Mouse (Mus musculus): ENCODE results near the gene Dedd.
"Not testable (repeated sequence)": the region's sequence is repeated elsewhere in the genome, so short reads cannot be mapped to it uniquely, and the experiment has no call there.

Dedd gene

DNA sequence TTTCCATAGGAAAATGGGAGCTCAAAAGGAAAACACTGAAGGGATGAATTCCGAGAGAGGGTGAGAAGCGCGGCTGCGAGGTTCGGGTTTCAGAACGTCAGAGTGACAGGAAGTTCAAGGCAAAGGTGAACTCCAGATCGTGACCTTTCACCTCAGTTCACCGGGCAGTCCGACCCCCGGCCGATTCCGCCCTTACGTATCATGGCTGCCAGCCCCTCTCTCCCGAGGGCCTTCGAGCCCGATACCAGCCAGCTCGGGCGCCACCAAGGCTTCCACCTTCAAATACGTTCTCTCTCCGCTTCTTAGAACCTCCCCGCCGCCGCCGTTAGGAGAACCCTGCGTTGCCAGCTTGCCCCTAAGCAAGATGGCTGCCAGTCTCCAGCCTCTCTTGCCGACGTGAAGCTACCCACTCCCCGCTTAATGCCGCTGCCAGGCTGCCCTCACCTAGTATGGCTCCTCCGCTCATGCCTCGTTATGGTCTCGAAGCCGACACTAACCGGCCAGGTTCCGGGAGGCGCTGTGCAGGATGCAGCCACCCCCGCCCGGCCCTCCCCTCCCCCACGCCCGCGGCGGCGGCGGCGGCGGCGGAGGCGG lies at the start of gene Dedd:
Gene Dedd (plus strand): TSS at position 307 of the 594 bp plus-strand sequence.
- peak; percentile 96 for DNase-seq

GRCm38 (mm10) chr1:171279721-171280120 lies 49.2 kb upstream of the Dedd start:
- DNase-seq = peak; percentile 1

DNA sequence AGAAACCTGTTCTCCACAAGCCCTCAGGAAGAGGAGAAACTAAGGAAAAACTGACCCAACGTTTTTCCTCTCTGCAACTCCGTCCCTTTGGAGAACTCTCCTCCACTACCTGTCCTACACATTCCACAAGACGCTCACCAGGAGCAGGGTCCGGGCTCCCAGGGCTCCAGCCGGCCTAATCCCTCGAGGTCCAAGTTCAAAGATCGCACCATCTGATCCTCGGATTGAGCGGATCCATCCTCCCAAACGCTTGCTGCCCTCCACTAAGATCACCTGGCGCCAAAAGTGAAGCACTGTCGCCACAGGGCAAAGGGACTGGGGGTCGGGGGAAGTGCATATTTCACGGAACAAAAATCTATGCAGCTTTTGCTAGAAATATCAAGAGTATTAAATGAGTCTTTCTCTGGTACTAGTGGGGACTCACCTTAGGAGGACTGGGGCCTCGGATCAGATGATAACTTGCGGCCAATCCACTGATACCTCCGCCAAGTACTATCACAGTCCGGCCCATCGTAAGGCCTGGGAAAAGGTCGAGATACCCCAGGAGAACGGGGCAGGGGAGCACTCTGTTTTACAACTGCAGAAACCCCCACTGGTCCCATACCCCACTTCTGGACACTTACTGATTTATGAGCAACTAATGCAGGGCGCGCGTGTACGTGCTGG lies 48.6 kb upstream of the Dedd start:
- DNase-seq = peak; percentile 5

DNA sequence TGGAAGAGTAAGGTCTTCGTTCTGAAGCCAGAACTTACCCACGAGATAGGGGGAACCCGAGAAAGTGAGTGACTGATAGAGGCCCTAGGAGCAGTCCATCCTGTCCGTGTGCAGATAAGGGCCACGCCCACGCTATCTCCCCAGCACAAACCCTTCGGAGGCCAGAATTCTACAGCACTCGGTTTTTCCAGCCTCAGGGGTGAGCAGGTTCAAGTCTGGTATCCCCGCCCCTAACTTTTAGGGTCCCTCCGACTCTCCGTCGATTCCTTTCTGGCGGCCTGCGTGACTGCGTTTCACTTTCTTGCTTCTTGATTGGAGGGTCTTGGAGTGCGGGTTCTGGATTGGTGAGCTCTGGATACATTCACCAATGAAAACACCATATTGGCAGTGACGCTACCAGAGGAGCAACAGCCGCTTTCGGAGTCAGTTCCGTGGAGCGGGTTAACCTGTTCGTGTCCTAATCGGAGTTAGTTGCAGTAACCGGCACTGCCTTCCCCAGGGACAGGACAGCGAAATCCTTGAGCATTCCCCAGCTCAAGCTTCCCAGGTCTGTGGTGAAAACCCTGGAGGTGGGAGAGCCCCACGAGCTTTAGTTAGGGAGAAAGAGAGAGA lies 47.9 kb upstream of the Dedd start, which contains the start of gene Ppox:
Gene Ppox (minus strand): TSS at position 271 of the 612 bp plus-strand sequence.
- peak; percentile 98 for DNase-seq

- DNase-seq = peak; percentile 66
Measured at GRCm38 (mm10) chr1:171281528-171281923, 47.4 kb upstream of the Dedd start.

DNA sequence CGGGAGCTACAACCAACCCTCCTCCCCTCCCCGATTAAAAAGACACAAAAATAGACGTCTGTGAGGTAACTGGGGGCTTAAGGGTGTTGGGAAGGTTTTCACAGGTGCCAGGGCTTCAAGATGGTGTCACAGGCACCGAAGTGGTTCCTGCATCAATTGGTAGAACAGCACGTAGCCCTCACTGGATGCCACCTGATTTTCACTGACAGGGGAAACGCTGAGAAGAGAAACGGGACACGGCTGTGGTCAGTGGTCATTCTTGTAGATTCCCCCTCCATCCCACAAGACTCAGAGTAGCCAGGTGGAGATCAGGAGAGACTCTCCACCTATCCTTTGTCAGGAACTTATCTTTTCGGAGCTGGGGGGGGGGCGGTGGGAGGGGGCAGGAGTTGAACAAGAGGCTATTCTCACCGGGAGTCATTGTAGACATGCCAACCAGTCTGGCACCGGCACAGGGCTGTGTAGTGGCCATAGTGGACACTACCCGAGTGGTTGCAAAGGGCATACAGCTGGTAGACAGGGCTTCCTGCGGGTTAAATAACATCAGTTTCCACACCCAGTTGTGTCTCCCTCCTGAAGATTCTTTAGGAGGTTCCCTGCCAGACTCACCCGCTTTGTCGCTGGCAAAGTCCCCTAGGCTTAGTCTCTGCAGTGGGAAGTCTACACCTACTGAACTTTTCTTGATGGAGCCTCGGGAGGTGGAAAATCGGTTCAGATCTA lies 46.7 kb upstream of the Dedd start:
- peak; percentile 25 for DNase-seq

DNA sequence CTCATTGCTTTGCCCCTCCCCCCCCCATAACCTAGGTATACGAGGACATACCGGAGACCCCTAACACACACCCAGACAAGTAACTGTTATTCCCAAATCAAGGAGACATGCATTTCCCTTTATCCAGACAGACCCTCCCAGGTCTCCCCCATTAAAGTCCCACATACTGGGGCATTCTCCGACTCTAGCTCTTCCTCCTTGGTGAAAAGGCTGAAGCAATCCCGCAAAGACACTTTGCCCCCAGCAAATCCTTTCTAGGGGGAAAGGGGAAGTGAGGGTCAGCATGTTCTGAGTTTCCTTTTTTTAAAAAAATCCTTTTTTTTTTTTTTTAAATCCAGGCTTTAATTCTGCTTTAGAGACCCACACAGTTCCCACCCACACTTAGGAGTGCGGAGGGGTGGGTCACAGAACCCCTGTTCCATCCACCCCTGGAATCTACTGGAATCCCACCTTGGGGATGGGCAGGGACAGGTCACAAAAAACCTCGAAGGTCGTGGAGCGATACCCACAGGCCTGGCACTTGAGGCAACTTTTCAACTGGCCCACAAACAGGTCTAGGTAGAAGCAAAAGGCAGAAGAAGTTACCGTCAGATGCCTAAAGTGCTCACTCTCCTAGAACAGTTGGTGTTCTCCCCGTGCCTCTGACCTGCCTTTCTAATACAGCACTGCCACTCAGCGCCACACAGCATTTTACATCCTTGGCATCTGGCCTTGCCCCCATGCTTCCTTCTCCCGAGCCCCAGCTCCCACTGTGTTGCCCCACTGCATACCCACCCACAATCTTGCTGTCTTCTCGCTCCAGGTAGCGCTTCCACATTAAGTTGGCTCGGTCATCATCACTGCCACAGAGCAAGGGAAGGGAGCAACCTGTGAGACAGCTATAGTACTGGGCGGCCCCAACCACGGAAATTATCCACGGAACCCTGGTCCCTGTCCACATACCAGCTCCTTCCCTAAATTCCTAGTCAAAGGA lies 45.5 kb upstream of the Dedd start:
- DNase-seq = no peak

DNA sequence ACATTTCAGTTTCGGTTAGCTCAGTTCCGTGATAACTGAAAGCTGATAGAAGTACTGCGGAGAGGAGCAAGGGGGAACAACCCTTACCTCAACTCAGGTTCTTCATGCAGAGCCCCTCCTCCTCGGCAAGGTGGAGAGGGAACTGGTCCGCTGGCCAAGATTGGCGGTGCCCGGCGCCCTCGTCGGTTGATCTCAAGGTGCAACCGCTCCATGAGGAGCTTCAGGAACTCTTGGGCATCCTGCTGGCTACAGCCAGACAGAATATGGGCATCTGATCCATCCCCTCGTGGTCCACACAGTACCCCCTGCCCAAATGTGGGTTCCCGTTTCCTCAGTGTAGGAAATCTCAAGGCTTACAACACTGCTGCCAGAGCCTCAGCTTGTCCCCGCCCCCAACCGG lies 44.5 kb upstream of the Dedd start:
- DNase-seq = no peak

- no peak for DNase-seq
Measured at GRCm38 (mm10) chr1:171285096-171285892, 43.7 kb upstream of the Dedd start.

DNA sequence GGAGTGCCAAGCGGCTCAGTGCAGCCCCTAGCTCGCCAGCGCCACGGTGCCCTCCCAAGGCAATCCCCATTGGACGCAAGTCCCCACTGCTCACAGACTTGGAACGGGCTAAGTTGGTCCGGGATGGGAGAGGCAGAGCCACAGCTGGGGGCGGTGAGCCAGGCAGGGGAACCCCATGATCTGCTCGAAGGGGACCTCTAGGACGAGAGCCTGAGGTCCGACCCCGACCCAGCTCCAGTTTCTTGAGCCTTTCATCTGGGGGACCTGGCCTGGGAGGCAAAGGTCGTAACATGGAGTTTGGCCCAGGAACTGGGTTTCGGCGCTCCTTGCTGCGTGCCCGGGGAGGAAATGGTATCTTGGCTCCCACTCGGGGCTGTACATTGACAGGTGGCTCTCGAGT lies 42.4 kb upstream of the Dedd start:
- no peak for DNase-seq

- peak; percentile 96 for DNase-seq
Measured at GRCm38 (mm10) chr1:171287136-171288081, 41.5 kb upstream of the Dedd start, which contains the start of gene Usp21. Gene Usp21, minus strand, starts transcription at chr1:171287991.

GRCm38 (mm10) chr1:171288328-171288727 lies 40.6 kb upstream of the Dedd start:
- no peak for DNase-seq

- no peak for DNase-seq
Measured at GRCm38 (mm10) chr1:171293351-171293750, 35.6 kb upstream of the Dedd start.

DNA sequence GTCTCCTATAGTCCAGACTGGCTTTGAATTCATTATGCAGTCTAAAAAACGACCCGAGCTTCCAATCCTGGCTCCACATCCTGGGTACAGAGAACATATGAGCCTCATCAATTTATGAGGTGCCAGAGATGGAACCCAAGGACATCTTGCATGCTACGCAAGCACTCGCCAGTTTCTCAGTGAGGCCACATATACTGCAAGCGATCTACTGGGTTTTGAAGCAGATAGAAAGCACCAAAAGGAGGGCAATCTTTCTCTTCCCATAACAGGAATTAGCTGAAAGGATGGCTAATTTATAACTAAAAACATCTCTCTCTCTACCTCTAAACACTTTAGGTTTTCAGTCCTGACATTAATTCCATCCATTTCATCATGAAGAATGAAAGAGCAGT lies 35.0 kb upstream of the Dedd start:
- no peak for DNase-seq

GRCm38 (mm10) chr1:171294298-171295062 lies 34.5 kb upstream of the Dedd start, which contains the start of gene Ufc1:
Gene Ufc1, minus strand, starts transcription at chr1:171295024.
- peak; percentile 82 for DNase-seq

GRCm38 (mm10) chr1:171295063-171295402 lies 33.9 kb upstream of the Dedd start:
- DNase-seq = no peak

GRCm38 (mm10) chr1:171298226-171298625 lies 30.7 kb upstream of the Dedd start:
- DNase-seq = no peak

DNA sequence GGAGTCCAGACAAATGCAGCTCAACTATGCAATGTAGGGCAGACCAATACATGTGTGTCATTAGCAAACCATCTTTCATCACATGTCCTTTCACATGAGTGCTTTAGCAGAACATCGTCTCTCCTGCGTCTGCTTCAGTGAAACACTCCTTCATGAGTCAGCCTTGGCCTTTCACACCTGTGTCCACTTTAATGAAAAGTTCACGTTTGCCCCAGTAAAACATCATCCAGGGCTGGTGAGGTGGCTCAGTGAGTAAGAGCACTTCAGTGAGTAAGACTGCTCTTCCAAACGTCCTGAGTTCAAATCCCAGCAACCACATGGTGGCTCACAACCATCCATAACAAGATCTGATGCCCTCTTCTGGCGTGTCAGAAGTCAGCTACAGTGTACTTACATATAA lies 22.8 kb upstream of the Dedd start:
- not testable (repeated sequence) for DNase-seq

DNA sequence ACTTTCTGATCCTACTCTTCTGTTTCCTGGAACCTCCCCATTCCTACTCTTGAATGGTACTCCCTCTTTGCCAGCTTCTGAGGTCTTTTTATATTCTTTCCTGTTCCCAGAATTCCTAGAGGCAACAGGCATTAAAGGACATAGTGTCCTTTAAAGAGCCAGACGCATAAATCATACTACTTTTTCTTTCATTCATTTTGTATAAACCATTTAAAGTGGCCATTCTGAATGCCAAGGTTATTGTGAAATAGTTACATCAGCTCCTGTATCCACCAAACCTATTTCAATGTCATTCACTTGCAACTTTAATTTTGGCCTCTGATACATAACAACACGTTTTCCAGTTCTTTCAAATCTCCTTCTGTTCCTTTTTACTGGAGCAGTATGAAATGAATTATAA lies 19.6 kb upstream of the Dedd start:
- DNase-seq = no peak
